ENCODE assay signal across 7 mouse cellular contexts in genomic region chr7:46422764-46423412, GRCm38 (mm10). TPM values are rescaled to one million over a fixed set of nuclear protein-coding genes. Genes with fewer than 3 reads are reported as not detected.
DNase-seq lines count a peak whose midpoint lies in the region; TF ChIP-seq lines count a peak whose summit lies in the region.

No protein-coding gene starts in this region.

- H3K27me3 ChIP-seq in small intestine, adult 2 months (ENCODE audit: control insufficient read depth, insufficient read depth, low read length): no peaks in the 10 kb centered on the region

- peak; percentile 22 for DNase-seq in ES-CJ7 (ENCODE audit: low read depth, low spot score)
- DNase-seq in adrenal gland, adult (ENCODE audit: inconsistent age in 2 of 2, low spot score in 1 of 2): peak; percentile 41 to 71
- DNase-seq in gastrocnemius, postnatal 36 days: peak; percentile 38 to 69
- DNase-seq in layer of hippocampus, postnatal 36 days: peak; percentile 76 to 78
- peak; percentile 68 for DNase-seq in mesoderm, embryonic 11.5 days (ENCODE audit: low read depth, low spot score)

- TF ChIP-seq CTCF in cortical plate, adult 2 months (IDR thresholded peaks at IDR 0.05; ENCODE audit: extremely low read depth, insufficient read depth, low read length): peak; percentile 59
- peak; percentile 63; the same call in 1 of the 2 replicates for TF ChIP-seq CTCF in small intestine, adult 2 months (IDR thresholded peaks at IDR 0.05; ENCODE audit: extremely low read depth, insufficient read length, insufficient replicate concordance, low read depth, low read length)

- H3K4me3 ChIP-seq in cortical plate, adult 2 months (ENCODE audit: insufficient read depth, low read length): no peak overlapping the region
- H3K4me3 ChIP-seq in small intestine, adult 2 months (ENCODE audit: low read depth, low read length): no peak overlapping the region

- H3K27ac ChIP-seq in cortical plate, adult 2 months (ENCODE audit: insufficient read depth, low read length): peak overlapping the region; percentile 58; the same call in 1 of the 2 replicates
- no peak overlapping the region for H3K27ac ChIP-seq in small intestine, adult 2 months (ENCODE audit: insufficient read depth, low read depth, low read length)

- no peak for TF ChIP-seq POLR2A in cortical plate, adult 2 months (IDR thresholded peaks at IDR 0.05; ENCODE audit: extremely low read depth, insufficient read depth, low read length)
- no peak for TF ChIP-seq POLR2A in small intestine, adult 2 months (IDR thresholded peaks at IDR 0.05; ENCODE audit: low read depth, low read length)

- intact Hi-C loops in gastrocnemius, postnatal 36 days (cut with DNase I): loop anchor here (2.0 to 10.0 kb wide), 2 partner anchors 26 to 112 kb away; partner anchors contain the start of gene Kcnc1

- no peaks in the 10 kb centered on the region for H3K36me3 ChIP-seq in small intestine, adult 2 months (ENCODE audit: control insufficient read depth, insufficient read depth, low read length)

- WGBS in small intestine, adult 2 months: 63% methylated on average over 18 of the region's 18 CpGs

- H3K4me1 ChIP-seq in cortical plate, adult 2 months (ENCODE audit: control insufficient read depth, insufficient read depth, low read length): peaks cover 19% of the 10 kb centered on the region
- no peaks in the 10 kb centered on the region for H3K4me1 ChIP-seq in small intestine, adult 2 months (ENCODE audit: control insufficient read depth, insufficient read depth, insufficient read length, low read length)

RNA-seq across cellular contexts. Expression of gene Kcnc1, which starts 26.6 kb away (rescaled TPM):
- 80.3 and 85.7 TPM in 2 replicates for polyA plus RNA-seq in cortical plate, adult 2 months (2012; rRNA removed)
- total RNA-seq in gastrocnemius, postnatal 36 days (2021): 10 to 100 TPM; 51.6 to 54.2 TPM
- total RNA-seq in layer of hippocampus, postnatal 36 days (2021): 100 to 1,000 TPM; 114 to 119 TPM
- 0.29 and 0.34 TPM in 2 replicates for polyA plus RNA-seq in small intestine, adult 2 months (2012; rRNA removed)

RNA-seq across cellular contexts. Expression of gene Myod1, which starts 46.6 kb away (rescaled TPM):
- polyA plus RNA-seq in cortical plate, adult 2 months (2012; rRNA removed): 0.10 and 0.25 TPM in 2 replicates
- 10 to 100 TPM; 12.6 to 19.8 TPM for total RNA-seq in gastrocnemius, postnatal 36 days (2021)
- total RNA-seq in layer of hippocampus, postnatal 36 days (2021): not detected
- not detected in 2 replicates for polyA plus RNA-seq in small intestine, adult 2 months (2012; rRNA removed)

Comparison
In these comparisons a context has a peak if more than half of its experiments do, and no peak if none do; other contexts are left out.
1. DNase-seq: peak in every context shown above with its lines; median percentile 77 in layer of hippocampus, postnatal 36 days; 68 in mesoderm, embryonic 11.5 days; 56 in adrenal gland, adult; 54 in gastrocnemius, postnatal 36 days; 22 in ES-CJ7.
2. RNA of gene Myod1, which starts 46.6 kb away (total RNA-seq): 12.6 to 19.8 TPM in gastrocnemius, postnatal 36 days; not detected in layer of hippocampus, postnatal 36 days; every median in the first group is over 10 times any median in the second.